Mouse (Mus musculus): Measurements from ENCODE around the gene Gm49387.

Gene Gm49387

GRCm38 (mm10) chr14:31576846-31577697 is 63.6 kb downstream of the Gm49387 start:
- in situ Hi-C loops (cut with MboI, MseI): loop anchor here (5.0 kb wide), 1 partner anchor 75 kb away; no protein-coding TSS in a partner anchor

- in situ Hi-C loops (cut with MboI, MseI): loop anchor here (5.0 kb wide), 1 partner anchor 74 kb away; no protein-coding TSS in a partner anchor
Observed at GRCm38 (mm10) chr14:31575866-31576265, 64.8 kb downstream of the Gm49387 start.

- in situ Hi-C loops (cut with MboI, MseI): loop anchor here (5.0 kb wide), 1 partner anchor 73 kb away; no protein-coding TSS in a partner anchor
Observed at GRCm38 (mm10) chr14:31574903-31575665, 65.6 kb downstream of the Gm49387 start.

- in situ Hi-C loops (cut with MboI, MseI): no loop called here
Observed at GRCm38 (mm10) chr14:31572561-31573175, 68.0 kb downstream of the Gm49387 start.

DNA sequence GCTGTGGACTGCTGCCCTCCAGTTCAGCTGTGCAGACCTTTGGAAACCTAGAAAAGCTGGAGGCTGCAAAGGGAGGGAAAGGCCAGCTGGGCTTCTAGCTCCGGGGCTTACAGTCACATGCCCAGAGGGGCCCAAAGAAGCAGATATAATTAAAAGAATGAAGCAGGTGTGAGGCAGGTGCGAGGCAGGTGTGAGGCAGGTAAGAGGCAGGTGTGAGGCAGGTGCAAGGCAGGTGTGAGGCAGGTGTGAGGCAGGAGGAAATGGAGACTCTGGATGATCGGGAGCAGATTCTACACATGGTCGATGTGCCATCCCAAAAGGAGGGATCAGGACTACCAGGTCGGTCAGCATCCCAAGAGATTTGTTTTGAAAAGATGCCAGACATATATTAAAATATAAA is 69.3 kb downstream of the Gm49387 start:
- in situ Hi-C loops (cut with MboI, MseI): no loop called here

- in situ Hi-C loops (cut with MboI, MseI): no loop called here
Observed at GRCm38 (mm10) chr14:31570131-31570951, 70.3 kb downstream of the Gm49387 start.

- in situ Hi-C loops (cut with MboI, MseI): no loop called here
Observed at GRCm38 (mm10) chr14:31569151-31569631, 71.5 kb downstream of the Gm49387 start.

DNA sequence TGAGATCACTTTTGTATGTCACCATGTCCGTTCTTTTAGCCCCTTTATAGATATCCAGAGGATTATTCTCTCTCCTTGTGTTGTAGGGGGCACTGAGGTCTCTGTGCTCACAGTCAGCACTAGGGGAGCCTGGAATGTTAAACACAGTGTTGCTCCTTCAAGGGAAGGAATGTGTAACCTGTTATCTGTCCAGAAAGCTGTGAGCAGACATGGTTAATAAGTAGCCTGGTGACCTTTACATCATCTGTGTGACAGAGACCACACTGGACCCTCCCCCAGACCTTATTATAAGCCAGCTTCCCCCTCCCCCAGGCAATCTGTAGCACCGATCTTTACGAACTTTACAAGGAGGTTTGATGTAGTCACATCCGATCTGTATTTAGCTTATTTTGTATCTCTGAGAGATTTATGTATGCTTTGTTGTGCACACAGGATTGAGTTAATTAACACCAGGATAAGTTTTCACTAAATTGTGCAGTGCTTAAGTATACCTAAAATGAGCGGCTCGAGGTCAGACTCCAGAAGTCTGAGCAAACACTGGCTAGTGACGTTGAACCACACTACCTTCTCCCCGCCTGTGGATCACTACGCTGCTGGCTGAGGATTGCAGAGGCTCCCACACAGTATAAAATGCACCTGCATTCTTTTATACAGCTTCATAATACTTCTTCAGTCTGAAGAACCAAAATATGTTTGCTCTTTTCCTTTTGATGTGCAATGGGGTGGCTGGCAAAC is 75.0 kb downstream of the Gm49387 start:
- in situ Hi-C loops (cut with MboI, MseI): no loop called here

DNA sequence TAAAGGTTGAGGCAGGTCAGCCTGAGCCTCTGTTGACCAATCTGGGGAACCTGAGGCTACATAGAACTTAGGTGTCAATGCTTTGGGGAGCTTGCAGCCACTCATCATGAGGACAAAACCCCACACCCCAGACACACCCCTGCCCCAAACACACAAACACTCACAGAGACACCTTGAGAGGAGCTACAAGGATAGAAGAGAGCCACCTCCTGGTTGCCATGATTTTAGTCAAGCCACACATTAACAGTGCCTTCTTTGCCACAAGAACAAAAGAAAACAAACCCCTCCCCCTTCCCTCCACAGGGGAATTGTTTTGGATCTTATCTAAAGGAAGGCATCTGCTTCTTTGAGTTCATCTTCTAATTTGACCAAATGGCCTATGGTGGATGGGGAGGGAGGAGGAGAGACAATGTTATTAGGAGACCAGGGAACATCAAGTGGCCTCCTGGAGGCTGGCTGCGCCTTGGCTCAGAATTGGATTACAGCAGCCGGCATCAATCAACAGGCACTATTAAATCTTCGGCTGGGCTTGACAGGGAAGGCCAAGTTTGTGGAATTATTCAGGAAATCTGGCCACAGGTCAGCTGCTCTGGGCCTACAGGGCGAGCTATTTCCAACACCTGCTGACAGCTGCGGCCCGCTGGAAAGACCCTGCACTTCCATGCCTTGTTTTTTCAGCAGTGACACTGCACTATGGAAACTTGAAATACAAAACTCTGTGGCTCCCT is 76.1 kb downstream of the Gm49387 start:
- in situ Hi-C loops (cut with MboI, MseI): no loop called here

GRCm38 (mm10) chr14:31560886-31561285 is 79.8 kb downstream of the Gm49387 start:
- in situ Hi-C loops (cut with MboI, MseI): no loop called here

GRCm38 (mm10) chr14:31559216-31559615 is 81.5 kb downstream of the Gm49387 start:
- in situ Hi-C loops (cut with MboI, MseI): no loop called here

GRCm38 (mm10) chr14:31557784-31558183 is 82.9 kb downstream of the Gm49387 start:
- in situ Hi-C loops (cut with MboI, MseI): no loop called here

GRCm38 (mm10) chr14:31557273-31557672 is 83.4 kb downstream of the Gm49387 start:
- in situ Hi-C loops (cut with MboI, MseI): no loop called here

GRCm38 (mm10) chr14:31556526-31557260 is 84.0 kb downstream of the Gm49387 start:
- in situ Hi-C loops (cut with MboI, MseI): no loop called here

- in situ Hi-C loops (cut with MboI, MseI): no loop called here
Observed at GRCm38 (mm10) chr14:31555963-31556434, 84.7 kb downstream of the Gm49387 start.

DNA sequence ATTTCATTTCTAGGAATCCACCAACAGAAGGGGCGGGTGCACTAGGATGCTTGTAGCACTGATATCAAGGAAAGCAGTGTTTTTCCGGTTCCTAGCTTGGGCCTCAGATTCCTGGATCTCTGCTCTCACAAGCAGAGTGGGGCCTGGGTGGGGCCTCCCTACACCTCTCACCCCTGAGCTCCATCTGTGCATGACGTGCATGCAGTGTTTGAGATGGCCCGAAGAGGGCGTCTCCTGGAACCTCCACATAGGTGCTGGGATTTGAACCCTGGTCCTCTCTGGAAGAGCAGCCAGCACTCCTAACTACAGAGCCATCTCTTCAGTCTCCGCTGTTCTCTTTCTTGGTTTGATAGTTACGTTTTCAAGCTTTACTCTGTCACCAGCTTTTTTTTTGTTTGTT is 85.7 kb downstream of the Gm49387 start:
- in situ Hi-C loops (cut with MboI, MseI): no loop called here

GRCm38 (mm10) chr14:31543885-31544442 is 96.7 kb downstream of the Gm49387 start:
- in situ Hi-C loops (cut with MboI, MseI): no loop called here

DNA sequence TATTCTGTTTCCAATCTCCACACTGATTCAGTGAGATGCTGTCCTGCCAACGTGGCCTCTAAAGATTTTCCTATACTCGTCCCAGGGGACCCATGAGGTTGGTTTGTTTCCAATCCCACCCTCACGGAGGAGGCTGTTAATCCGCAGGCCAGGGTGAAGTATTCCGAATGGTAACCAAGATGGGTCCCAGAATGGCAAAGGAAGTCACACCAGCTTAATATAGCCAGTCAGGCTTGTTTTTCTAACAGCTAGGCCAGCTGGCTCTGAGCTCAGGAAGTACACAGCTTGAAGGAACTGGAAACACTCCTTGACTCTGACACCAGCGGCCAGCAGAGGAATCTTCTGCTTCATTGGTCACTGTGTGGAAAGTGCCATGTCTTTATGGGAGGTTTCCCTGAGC is 103.4 kb downstream of the Gm49387 start:
- in situ Hi-C loops (cut with MboI, MseI): no loop called here

DNA sequence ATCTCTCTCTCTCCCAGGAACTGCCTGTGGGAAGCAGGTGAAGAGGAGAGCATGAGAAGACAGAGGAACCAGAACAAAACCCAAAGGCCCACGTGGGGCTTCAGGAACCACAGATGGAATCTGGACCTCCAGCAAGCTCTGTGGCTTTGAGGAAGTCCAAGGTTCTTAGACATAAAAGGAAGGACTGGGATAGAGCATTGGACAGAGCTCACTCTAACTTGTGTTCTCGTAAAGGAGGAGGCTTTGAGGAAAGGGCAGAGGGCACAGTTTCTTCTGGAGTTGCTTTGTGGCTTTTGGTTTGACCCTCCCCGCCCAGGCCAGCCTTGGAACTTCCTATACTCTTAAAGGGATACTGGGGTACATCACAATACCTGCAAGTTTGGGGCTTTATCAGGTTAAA is 108.0 kb downstream of the Gm49387 start:
- in situ Hi-C loops (cut with MboI, MseI): no loop called here
